In the genomic region with DNA sequence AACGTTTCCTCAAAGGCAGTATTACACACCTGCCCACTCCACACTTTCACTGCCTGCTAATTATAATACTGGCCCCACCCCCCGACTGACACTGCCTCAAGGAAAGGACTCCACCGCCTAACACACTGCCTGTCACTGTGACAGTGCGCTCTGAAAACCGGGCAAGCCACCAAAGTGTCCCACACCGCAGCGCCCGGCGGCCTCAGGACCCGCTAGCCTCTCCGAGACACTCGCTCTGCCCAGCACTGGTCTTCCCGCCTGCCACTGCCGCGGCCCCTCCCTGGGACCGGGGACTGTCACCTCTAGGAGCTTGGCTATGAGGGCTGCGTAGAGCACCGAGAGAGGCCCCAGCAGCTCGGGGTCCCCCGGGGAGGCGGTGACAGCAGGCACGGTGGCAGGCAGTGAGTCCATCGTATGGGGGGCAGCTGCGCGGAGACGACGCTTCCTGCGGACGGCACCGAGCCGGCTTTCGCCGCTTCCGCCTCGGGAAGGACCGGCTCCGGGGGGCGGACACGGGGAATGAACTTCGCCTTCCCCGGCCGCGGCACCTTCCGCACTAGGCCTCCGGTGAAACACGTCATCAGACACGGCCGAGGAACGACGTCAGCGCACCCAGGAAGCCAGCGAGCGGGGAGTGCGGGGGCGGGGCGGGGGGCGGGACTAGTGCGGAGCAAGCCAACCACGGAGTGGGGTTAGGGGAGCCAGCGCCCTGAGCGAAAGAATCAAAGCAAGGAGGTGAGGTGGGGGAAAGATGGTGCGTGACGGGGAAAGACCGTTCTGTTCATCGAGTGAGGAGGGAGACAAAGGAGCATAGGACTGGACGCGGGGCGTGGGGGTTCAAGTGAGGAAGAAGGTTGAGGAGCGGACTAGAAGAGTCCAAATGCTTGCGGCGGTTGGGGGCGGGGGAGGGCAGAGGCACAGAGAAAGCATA, we compare ENCODE assay signal across 8 mouse cellular contexts. TPM values are rescaled to one million over a fixed set of nuclear protein-coding genes. Genes with fewer than 3 reads are reported as not detected.
DNase-seq lines count a peak whose midpoint lies in the region; ATAC-seq lines count a peak whose summit lies in the region.

No protein-coding gene starts in this region.

- peaks cover 13% of the 10 kb centered on the region for H3K4me1 ChIP-seq in hindbrain, embryonic 15.5 days (replicated peaks)

- peak overlapping the region; percentile 80 for H3K4me3 ChIP-seq in hindbrain, embryonic 15.5 days

- H3K27ac ChIP-seq in hindbrain, embryonic 15.5 days (replicated peaks), result peak overlapping the region; percentile 87

- H3K27me3 ChIP-seq in hindbrain, embryonic 15.5 days, result no peaks in the 10 kb centered on the region

- ATAC-seq in hindbrain, embryonic 15.5 days (ENCODE audit: low FRiP score, low read depth), result peak; percentile 98

- under 1% methylated on average over 72 of the region's 72 CpGs for WGBS in hindbrain, embryonic 15.5 days

- DNase-seq in ZHBTc4 (ENCODE audit: low read depth, low spot score), result peak; percentile 95
- peak; percentile 72 to 82 for DNase-seq in cerebellum, postnatal 4 days (ENCODE audit: low spot score in 2 of 2)
- peak; percentile 84 for DNase-seq in gastrocnemius, adult 18-20 months (ENCODE audit: low spot score)
- peak; percentile 90 to 93 for DNase-seq in left cerebral cortex, adult 18-20 months (ENCODE audit: low spot score in 2 of 2)
- peak; percentile 90 to 91 for DNase-seq in lung, postnatal 4 days
- DNase-seq in retina, postnatal 1 day, result peak; percentile 93
- DNase-seq in thymus, postnatal 4 days, result peak; percentile 93

- H3K9me3 ChIP-seq in hindbrain, embryonic 15.5 days, result no peaks in the 10 kb centered on the region

- H3K9ac ChIP-seq in hindbrain, embryonic 15.5 days, result peak overlapping the region; percentile 76

- peaks cover 29% of the 10 kb centered on the region for H3K36me3 ChIP-seq in hindbrain, embryonic 15.5 days

- H3K4me2 ChIP-seq in hindbrain, embryonic 15.5 days, result peak overlapping the region; percentile 95

RNA-seq across cellular contexts. Expression of a gene that starts 24.2 kb away (rescaled TPM):
- 100 to 1,000 TPM; 195 to 197 TPM for total RNA-seq in gastrocnemius, adult 18-20 months (2021)
- polyA plus RNA-seq in hindbrain, embryonic 15.5 days (2015; fragmentation: Nextera tagmentation; extraction: Ambion mirVana), result 109 and 113 TPM in 2 replicates
- total RNA-seq in left cerebral cortex, adult 18-20 months (2021), result 100 to 1,000 TPM; 240 to 241 TPM

RNA-seq across cellular contexts. Expression of a gene that starts 43.6 kb away (rescaled TPM):
- 1 to 10 TPM; 5.3 to 5.9 TPM for total RNA-seq in gastrocnemius, adult 18-20 months (2021)
- 14.4 and 15.4 TPM in 2 replicates for polyA plus RNA-seq in hindbrain, embryonic 15.5 days (2015; fragmentation: Nextera tagmentation; extraction: Ambion mirVana)
- 10 to 100 TPM; 18.2 to 20.7 TPM for total RNA-seq in left cerebral cortex, adult 18-20 months (2021)

RNA-seq across cellular contexts. Expression of a gene that starts 48.1 kb away (rescaled TPM):
- total RNA-seq in gastrocnemius, adult 18-20 months (2021), result 10 to 100 TPM; 16.2 to 16.5 TPM
- 95.8 and 96.5 TPM in 2 replicates for polyA plus RNA-seq in hindbrain, embryonic 15.5 days (2015; fragmentation: Nextera tagmentation; extraction: Ambion mirVana)
- 10 to 100 TPM; 52.5 to 53.6 TPM for total RNA-seq in left cerebral cortex, adult 18-20 months (2021)

RNA-seq across cellular contexts. Expression of a gene that starts 48.8 kb away (rescaled TPM):
- 10 to 100 TPM; 21.1 to 22.6 TPM for total RNA-seq in gastrocnemius, adult 18-20 months (2021)
- 60.4 and 61.1 TPM in 2 replicates for polyA plus RNA-seq in hindbrain, embryonic 15.5 days (2015; fragmentation: Nextera tagmentation; extraction: Ambion mirVana)
- total RNA-seq in left cerebral cortex, adult 18-20 months (2021), result 10 to 100 TPM; 52.3 to 59.1 TPM

Comparison
In these comparisons a context has a peak if more than half of its experiments do, and no peak if none do; other contexts are left out.
1. Peak in every context shown above with its lines: DNase-seq, ATAC-seq, H3K4me3 ChIP-seq and H3K27ac ChIP-seq.